Mouse (Mus musculus) liver, embryonic 14.5 days (tissue): ENCODE measurements around the gene Stat2. TPM values are rescaled to one million over a fixed set of nuclear protein-coding genes. Genes with fewer than 3 reads are reported as not detected.
"Not testable (repeated sequence)": the region's sequence is repeated elsewhere in the genome, so short reads cannot be mapped to it uniquely, and the experiment has no call there.

Experiments
- ATAC-seq: fragments of 200-750 bp; cut with Nextera tagmentation; 2 replicates; pipeline ENCODE4 v1.8.0; 2017; ENCODE audit warnings: moderate number of reproducible peaks, mild to moderate bottlenecking, moderate library complexity; ENCODE audit not compliant: insufficient read depth
- DNase-seq, 3 experiments: peaks; one replicate each; pipeline ENCODE4 v3.0.0-alpha.2; 2012 to 2013; ENCODE audit warnings: low read depth in 3 of 3, low spot score in 3 of 3
- H3K27ac ChIP-seq: fragments of 300-500 bp; sonication (generic); 2 replicates; pipeline ENCODE4 v1.5.1; 2014; ENCODE audit warnings: moderate library complexity, mild to moderate bottlenecking, control low read depth, inconsistent platforms
- H3K27me3 ChIP-seq: fragments of 300-500 bp; sonication (generic); 2 replicates; pipeline ENCODE4 v1.6.1; 2014; ENCODE audit warnings: mild to moderate bottlenecking, low read length, moderate library complexity; ENCODE audit not compliant: control insufficient read depth, insufficient read depth
- H3K36me3 ChIP-seq: fragments of 300-500 bp; sonication (generic); replicated peaks from 2 replicates; pipeline ENCODE4 v1.6.1; 2014; ENCODE audit warnings: low read depth; ENCODE audit not compliant: control insufficient read depth, insufficient read depth
- H3K4me1 ChIP-seq, 2 experiments: fragments of 200-500 bp in 1 of 2; fragments of 300-500 bp in 1 of 2; sonication (generic) in 1 of 2; replicated peaks; 2 replicates each; pipeline ENCODE4 v1.6.1; 2012 to 2014; ENCODE audit warnings: antibody characterized with exemption in 1 of 2, inconsistent platforms in 1 of 2, low read length in 1 of 2; ENCODE audit not compliant: control insufficient read depth in 2 of 2, insufficient read depth in 2 of 2
- H3K4me2 ChIP-seq: fragments of 300-500 bp; sonication (generic); 2 replicates; pipeline ENCODE4 v1.6.1; 2014; ENCODE audit warnings: low read depth, mild to moderate bottlenecking, control low read depth, moderate library complexity
- H3K4me3 ChIP-seq, 2 experiments: fragments of 200-500 bp in 1 of 2; fragments of 300-500 bp in 1 of 2; sonication (generic) in 1 of 2; 2 replicates each; pipeline ENCODE4 v1.5.1; 2012 to 2014; ENCODE audit warnings: low read depth in 2 of 2, low read length in 2 of 2, mild to moderate bottlenecking in 2 of 2, control low read depth in 1 of 2, inconsistent platforms in 1 of 2, moderate library complexity in 1 of 2; ENCODE audit not compliant: insufficient read depth in 1 of 2
- H3K9ac ChIP-seq: fragments of 300-500 bp; sonication (generic); replicated peaks from 2 replicates; pipeline ENCODE4 v1.6.1; 2014; ENCODE audit warnings: mild to moderate bottlenecking, control low read depth, moderate library complexity
- H3K9me3 ChIP-seq: fragments of 300-500 bp; sonication (generic); 2 replicates; pipeline ENCODE4 v1.6.1; 2016; ENCODE audit warnings: low read length, mixed read lengths; ENCODE audit not compliant: control insufficient read depth
- CTCF ChIP-seq: IDR thresholded peaks from 2 replicates; pipeline ENCODE4 v1.5.1; 2016; ENCODE audit warnings: antibody characterized with exemption, low read depth, control low read depth
- EP300 ChIP-seq: IDR thresholded peaks from 2 replicates; pipeline ENCODE4 v1.6.1; 2016; ENCODE audit warnings: antibody characterized with exemption, low read depth
- WGBS: fragments of 180-500 bp; shearing (Covaris S2); extraction: QIAGEN DNeasy Blood & Tissue Kit; methylation state at CpG from one replicate; pipeline ENCODE4 v1.1.7; 2014; ENCODE audit not compliant: insufficient replicate concordance; 5-methylcytosine and 5-hydroxymethylcytosine counted together
- polyA plus RNA-seq, 2 experiments: library from polyadenylated mRNA; depleted of rRNA in 1 of 2; stranded (reverse) in 1 of 2; unstranded in 1 of 2; fragments of >200 nt; fragmentation: Nextera tagmentation in 1 of 2; extraction: Ambion mirVana in 1 of 2; gene quantifications; 2 replicates each; pipeline versions ENCODE4 v1.2.1 to v1.2.3; 2012 to 2014

Gene Stat2
- polyA plus RNA-seq, 2 experiments, result 4.2 to 6.4 TPM

DNA sequence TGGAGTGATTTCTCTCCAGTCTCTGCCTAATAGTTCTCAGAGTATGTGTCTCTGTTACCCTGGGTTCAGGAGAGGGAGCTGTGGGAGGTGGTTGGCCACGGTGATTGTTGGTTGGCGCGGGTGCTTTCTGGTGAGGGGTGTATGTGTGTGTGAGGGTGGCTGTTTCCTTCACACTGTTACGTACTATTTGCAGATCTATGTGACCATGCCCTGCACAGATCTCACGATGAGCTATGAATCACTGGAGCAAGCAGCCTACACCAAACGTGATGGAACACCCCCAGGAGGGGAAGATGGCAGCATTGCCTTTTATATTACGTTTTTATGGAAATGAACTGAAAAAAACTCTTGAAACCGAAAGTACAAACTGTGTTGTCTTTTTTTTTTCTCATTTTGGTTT is 56.5 kb downstream of the Stat2 start:
- ATAC-seq, result no peak
- H3K36me3 ChIP-seq, result peaks cover 13% of the 10 kb centered on the region; the same call in 1 of the 2 replicates
- DNase-seq, result no peak
- no peaks in the 10 kb centered on the region for H3K9me3 ChIP-seq
- H3K27me3 ChIP-seq, result no peaks in the 10 kb centered on the region
- no peak for TF ChIP-seq CTCF
- TF ChIP-seq EP300, result no peak
- 84% methylated on average over 8 of the region's 8 CpGs for WGBS
- no peak overlapping the region for H3K9ac ChIP-seq
- H3K4me3 ChIP-seq, result no peak overlapping the region
- no peak overlapping the region for H3K27ac ChIP-seq
- peaks cover 5 to 11% of the 10 kb centered on the region in 2 experiments for H3K4me1 ChIP-seq
- H3K4me2 ChIP-seq, result no peak overlapping the region

DNA sequence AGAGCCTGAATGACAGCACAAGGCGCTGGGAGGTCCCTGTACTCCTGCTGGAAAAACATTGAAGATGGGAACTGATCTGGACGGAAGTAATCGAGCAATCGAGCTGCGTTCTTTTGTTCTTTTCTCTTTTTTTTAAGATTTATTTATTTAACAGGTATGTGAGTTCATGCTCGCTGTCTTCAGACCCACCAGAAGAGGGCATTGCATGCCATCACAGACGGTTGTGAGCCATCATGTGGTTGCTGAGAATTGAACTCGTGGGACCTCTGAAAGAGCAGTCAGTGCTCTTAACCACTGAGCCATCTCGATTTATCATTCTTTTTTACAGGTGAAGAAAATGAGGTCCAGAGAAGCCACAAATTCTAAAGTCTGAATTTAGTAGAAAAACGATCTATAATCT is 57.3 kb downstream of the Stat2 start:
- TF ChIP-seq EP300, result no peak
- TF ChIP-seq CTCF, result peak; percentile 47
- Histone ChIP-seq H3K27ac (no peak overlapping the region), H3K27me3 (no peaks in the 10 kb centered on the region), H3K4me2 (no peak overlapping the region), H3K9ac (no peak overlapping the region), H3K9me3 (no peaks in the 10 kb centered on the region), H3K36me3 (peaks cover 13% of the 10 kb centered on the region; the same call in 1 of the 2 replicates), H3K4me3 (no peak overlapping the region), H3K4me1 (peaks cover 5 to 12% of the 10 kb centered on the region in 2 experiments)
- no peak for ATAC-seq
- DNase-seq, result no peak
- WGBS, result 72% methylated on average over 10 of the region's 10 CpGs

DNA sequence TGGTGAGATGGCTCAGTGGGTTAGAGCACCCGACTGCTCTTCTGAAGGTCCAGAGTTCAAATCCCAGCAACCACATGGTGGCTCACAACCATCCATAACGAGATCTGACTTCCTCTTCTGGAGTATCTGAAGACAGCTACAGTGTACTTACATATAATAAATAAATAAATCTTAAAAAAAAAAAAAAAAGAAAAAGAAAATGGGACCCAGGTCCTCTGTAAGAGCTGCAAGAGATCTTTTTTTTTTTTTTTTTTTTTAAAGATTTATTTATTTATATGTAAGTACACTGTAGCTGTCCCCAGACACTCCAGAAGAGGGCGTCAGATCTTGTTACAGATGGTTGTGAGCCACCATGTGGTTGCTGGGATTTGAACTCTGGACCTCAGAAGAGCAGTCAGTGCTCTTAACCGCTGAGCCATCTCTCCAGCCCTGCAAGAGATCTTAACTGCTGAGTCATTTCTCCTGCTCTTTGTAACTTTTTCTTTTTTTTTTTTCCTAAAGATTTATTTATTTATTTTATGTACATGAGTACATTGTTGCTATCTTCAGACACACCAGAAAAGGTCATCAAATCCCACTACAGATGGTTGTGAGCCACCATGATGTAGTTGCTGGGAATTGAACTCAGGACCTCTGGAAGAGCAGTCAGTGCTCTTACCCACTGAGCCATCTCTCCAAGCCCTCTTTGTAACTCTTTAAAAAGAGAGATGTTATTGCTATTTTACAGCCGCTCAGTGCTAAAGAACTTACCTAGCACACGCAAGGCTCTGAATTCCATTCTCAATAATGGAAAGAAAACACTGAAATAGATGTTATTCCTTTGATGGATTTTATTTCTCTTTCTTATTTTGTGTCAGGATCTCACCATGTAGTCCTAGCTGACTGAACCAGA is 62.2 kb downstream of the Stat2 start:
- not testable (repeated sequence) for H3K9ac ChIP-seq, H3K4me2 ChIP-seq, H3K36me3 ChIP-seq, H3K4me3 ChIP-seq, H3K27me3 ChIP-seq, DNase-seq, H3K27ac ChIP-seq, H3K9me3 ChIP-seq, ATAC-seq
- peaks cover 26 to 31% of the 10 kb centered on the region in 2 experiments for H3K4me1 ChIP-seq
- WGBS, result 53% methylated on average over 6 of the region's 6 CpGs

DNA sequence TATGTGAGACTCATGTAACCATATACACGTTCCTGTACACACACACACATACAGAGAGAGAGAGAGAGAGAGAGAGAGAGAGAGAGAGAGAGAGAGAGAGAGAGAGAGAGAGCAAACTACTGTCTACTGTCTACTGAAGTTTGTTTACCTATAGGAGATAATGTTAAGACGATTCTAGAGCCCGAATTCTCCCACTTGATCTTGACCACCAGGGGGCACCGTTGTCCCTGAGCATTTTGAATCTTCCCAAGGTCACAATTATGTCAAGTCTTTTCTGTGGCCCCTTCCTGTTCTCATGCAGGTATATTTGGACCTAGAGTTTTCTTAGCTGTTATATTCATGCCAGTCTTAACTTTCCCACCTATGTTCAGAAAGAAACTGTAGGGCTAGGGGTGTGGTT is 65.2 kb downstream of the Stat2 start:
- Histone ChIP-seq H3K4me3 (no peak overlapping the region), H3K9me3 (no peaks in the 10 kb centered on the region), H3K9ac (0 out of 2 replicates have a peak overlapping the region, but pooled peaks have one; percentile 4), H3K36me3 (peaks cover 4% of the 10 kb centered on the region; the same call in 1 of the 2 replicates), H3K4me2 (peak overlapping the region; percentile 80), H3K27ac (peak overlapping the region; percentile 86), H3K27me3 (no peaks in the 10 kb centered on the region), H3K4me1 (peaks cover 44 to 50% of the 10 kb centered on the region in 2 experiments)
- DNase-seq (peak; percentile 82 to 86 (median 85)), ATAC-seq (no peak)
- WGBS, result 0% methylated on average over 4 of the region's 4 CpGs
- TF ChIP-seq EP300, result no peak
- peak; percentile 93 for TF ChIP-seq CTCF

DNA sequence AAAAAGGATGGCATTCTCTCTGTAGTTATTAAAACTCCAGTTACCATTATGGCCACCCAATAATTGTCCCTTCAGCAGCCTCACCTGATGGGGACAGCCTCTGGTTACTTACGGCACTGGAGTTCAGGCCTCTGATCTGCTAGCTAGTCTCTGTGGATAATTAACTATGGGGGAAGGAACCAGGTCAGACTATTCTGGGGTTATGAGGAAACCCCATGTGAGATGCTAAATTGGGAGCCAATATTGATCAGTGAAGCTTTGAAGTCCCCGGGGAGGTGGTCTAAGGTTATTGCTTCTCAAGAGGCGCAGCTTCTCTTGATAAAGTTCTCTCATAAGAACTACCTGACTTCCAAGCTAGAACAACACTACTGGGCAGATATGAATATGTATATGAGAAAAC is 65.8 kb downstream of the Stat2 start:
- 57% methylated on average over 3 of the region's 3 CpGs for WGBS
- H3K4me2 ChIP-seq, result peak overlapping the region; percentile 80
- peak overlapping the region; percentile 86 for H3K27ac ChIP-seq
- ATAC-seq (no peak), DNase-seq (peak in 1 of 3 experiments; percentile 24)
- H3K27me3 ChIP-seq, result no peaks in the 10 kb centered on the region
- TF ChIP-seq EP300, result no peak
- TF ChIP-seq CTCF, result no peak
- peaks cover 48 to 52% of the 10 kb centered on the region in 2 experiments for H3K4me1 ChIP-seq
- H3K9ac ChIP-seq, result peak overlapping the region; percentile 95
- H3K4me3 ChIP-seq, result peak overlapping the region in 1 of 2 experiments; percentile 81; a peak in 2 of 4 replicates
- no peaks in the 10 kb centered on the region for H3K9me3 ChIP-seq
- peaks cover 6% of the 10 kb centered on the region; the same call in 1 of the 2 replicates for H3K36me3 ChIP-seq
